Mouse (Mus musculus) cortical plate, adult 2 months (tissue): ENCODE measurements around the gene Gm49383.

ENCODE experiments used
- CTCF ChIP-seq: fragments of 200-500 bp; IDR thresholded peaks from 2 replicates; pipeline ENCODE4 v1.5.1; 2011; ENCODE audit warnings: mild to moderate bottlenecking, control low read depth, low read length; ENCODE audit not compliant: insufficient read depth; ENCODE audit errors: extremely low read depth
- POLR2A ChIP-seq: fragments of 200-500 bp; IDR thresholded peaks from 2 replicates; pipeline ENCODE4 v1.6.1; 2011; ENCODE audit warnings: mild to moderate bottlenecking, low read length, control low read depth; ENCODE audit not compliant: insufficient read depth; ENCODE audit errors: extremely low read depth

DNA sequence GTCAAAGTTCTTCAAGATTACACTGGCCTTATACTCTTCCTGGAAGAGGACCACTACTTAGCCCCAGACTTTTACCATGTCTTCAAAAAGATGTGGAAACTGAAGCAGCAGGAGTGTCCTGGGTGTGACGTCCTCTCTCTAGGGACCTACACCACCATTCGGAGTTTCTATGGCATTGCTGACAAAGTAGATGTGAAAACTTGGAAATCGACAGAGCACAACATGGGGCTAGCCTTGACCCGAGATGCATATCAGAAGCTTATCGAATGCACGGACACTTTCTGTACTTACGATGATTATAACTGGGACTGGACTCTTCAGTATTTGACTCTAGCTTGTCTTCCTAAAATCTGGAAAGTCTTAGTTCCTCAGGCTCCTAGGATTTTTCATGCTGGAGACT lies 11.5 kb downstream of the Gm49383 start:
- TF ChIP-seq POLR2A = no peak
- TF ChIP-seq CTCF = no peak
